Mouse (Mus musculus) cerebellum, postnatal 14 days (tissue): ENCODE results near the gene Gm17359.

Experiments used
- DNase-seq, 2 experiments: peaks; one replicate each; pipeline ENCODE4 v3.0.0; 2021; ENCODE audit warnings: mixed read lengths in 2 of 2

Gene Gm17359

GRCm38 (mm10) chr3:79336044-79336766 is at the start of gene Gm17359:
TSS of gene Gm17359 (plus strand) at chr3:79336661.
- DNase-seq: no peak

- peak; percentile 93 to 96 for DNase-seq
Measured at GRCm38 (mm10) chr3:79287108-79287576, 49.3 kb upstream of the Gm17359 start.

- DNase-seq: peak in 1 of 2 experiments; percentile 24
Measured at GRCm38 (mm10) chr3:79287699-79288458, 48.6 kb upstream of the Gm17359 start.

- no peak for DNase-seq
Measured at GRCm38 (mm10) chr3:79289050-79289449, 47.4 kb upstream of the Gm17359 start.

- DNase-seq: no peak
Measured at GRCm38 (mm10) chr3:79293023-79293422, 43.4 kb upstream of the Gm17359 start.

DNA sequence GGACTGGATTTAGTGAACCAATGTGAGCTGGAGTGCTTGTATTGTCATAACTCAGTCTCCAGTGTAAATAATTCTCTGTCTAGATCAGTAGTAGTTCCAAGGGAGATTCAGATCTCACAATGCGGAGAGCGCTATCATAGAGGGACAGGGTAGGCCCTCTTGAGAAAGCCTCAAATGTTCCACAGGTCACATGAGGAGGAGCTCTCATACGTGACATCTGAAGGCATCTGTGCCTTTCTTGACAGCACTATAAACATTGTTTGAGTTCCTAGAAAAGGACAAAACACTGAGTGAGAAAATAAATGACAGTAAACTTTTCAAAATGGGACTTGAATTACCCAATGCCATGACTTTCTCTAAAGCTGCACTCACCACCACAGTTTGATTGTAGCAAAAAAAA is 41.8 kb upstream of the Gm17359 start:
- no peak for DNase-seq

- no peak for DNase-seq
Measured at GRCm38 (mm10) chr3:79296049-79296448, 40.4 kb upstream of the Gm17359 start.

GRCm38 (mm10) chr3:79296586-79296985 is 39.9 kb upstream of the Gm17359 start:
- DNase-seq: no peak

DNA sequence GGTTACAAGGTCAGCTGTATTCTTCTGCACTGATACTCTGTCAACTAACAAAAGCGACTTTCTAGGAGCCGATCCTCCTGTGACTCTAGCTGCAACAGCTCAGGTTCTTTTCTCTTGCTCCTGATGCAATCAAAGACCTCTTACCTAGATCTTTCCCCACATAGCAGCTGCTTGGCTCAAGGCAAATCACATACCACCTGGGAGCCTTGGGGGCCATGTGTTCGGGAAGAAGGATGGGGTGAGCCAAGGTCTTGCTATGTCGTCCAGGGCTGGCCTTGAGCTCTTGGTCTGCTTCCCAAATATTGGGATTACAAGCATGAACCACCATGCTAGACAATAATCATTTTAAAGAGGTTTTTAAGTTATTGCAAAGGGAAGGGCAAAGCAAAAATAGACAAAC is 39.2 kb upstream of the Gm17359 start:
- DNase-seq: no peak

DNA sequence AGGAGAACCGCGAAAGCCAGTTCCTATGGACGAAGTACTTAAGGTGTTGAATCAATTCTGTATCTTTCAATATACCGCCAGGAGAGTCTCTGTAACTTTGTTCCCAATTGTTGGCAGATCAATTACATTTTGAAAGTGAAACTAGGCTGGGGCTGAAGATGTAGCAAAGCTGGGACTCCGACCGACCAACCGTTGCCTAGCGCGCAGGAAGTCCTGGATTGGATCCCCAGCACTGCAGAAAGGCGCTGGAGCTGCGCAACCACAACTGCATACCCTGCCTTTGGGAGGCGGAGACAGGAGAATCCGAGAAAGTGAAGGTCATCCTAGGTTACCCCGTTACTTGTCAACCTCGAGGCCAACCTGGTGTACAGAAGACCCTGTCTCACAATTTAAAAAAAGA is 37.1 kb upstream of the Gm17359 start:
- no peak for DNase-seq

GRCm38 (mm10) chr3:79308605-79309004 is 27.9 kb upstream of the Gm17359 start:
- no peak for DNase-seq

DNA sequence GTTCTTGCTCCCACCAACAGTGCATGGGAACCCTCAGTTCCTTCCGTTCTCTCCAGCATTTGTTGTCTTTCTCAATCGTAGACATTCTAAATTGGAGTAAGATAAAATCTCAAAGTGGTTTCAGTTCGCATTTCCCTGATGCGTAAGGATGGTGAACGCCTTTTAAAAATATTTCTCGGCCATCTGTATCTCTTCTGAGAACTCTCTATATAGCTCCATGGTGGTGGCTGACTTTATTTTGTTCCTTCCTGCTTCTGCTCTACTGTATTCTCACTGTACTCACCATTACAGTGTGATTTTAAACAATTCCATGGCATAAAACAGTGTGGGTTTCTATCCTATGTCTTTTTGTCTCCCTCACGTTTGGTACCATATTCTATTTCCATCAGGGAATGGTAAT is 26.3 kb upstream of the Gm17359 start:
- no peak for DNase-seq

GRCm38 (mm10) chr3:79311895-79312294 is 24.6 kb upstream of the Gm17359 start:
- no peak for DNase-seq

DNA sequence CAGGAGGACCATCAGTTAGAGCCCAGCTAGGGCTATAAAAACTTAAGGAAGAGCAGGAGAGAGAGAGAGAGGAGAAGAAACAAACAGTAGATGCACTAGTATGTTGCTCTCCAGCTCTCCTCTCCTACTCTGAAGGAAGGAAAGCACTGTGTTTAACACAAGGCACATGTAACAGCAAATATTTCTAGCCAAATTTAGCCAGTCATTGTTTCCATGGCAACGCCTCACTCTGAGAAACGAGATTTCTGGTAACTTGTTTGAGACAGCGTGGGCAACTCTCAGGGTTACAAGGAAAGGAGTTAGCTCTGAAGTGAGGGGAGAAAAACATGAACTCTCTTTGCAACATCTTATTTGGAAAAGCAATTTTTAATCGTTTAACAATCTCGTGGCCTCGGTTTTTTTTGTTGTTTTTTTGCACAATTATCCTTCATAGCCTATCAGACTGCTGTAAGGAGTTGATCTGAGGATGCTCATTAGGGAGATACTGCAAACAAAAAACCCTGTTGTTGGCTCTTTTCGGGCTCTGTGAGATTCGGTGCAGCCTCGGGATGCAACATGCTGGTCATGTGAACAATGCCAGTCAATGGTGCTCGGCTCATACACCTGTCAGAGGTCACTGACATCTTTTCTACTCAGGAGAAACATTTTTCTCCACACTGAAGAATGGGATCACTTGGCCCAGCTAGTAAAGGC is 22.3 kb upstream of the Gm17359 start:
- DNase-seq: peak; percentile 15 to 19

DNA sequence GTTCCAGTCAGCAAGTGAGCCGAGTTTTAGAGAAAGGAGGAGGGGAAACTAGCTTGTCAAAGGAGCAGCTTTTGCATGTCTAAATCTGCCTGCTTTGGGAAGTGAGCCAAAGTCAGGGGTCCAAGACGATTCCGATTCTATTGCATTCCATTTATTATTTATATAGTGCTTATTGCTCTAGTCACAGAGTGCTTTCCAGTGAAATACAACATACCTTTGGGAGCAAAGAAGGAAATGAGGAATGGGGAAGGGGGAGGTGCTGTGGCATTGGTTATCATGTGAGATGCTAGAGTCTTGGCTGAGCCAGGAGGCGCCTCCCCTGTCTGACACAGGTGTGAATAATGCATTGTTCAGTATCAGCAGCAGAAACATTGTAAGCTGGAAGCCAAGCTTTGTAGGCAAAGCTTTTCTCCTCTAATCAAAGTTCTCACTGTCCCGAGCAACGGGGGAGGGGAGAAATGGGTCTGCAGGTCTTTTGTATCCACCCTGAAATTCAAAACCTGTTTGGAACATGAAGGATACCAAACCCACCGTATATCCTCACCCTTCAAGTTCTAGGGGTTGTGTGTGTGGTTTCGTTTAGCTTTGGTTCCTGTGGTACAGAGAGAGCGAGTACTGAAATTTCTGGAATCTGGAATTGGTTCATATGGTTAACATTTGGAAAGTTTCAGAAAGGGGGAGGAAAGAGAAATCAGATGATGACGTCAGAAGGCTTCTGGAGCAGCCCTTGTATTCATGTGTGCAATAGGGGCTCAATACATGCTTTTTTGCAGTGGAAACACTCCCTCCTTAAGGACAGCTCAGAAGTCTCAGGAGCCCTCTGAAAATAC is 11.5 kb upstream of the Gm17359 start:
- DNase-seq: no peak

- peak in 1 of 2 experiments; percentile 10 for DNase-seq
Measured at GRCm38 (mm10) chr3:79329691-79330315, 6.7 kb upstream of the Gm17359 start.

- peak; percentile 15 to 47 for DNase-seq
Measured at GRCm38 (mm10) chr3:79333051-79333450, 3.4 kb upstream of the Gm17359 start.

GRCm38 (mm10) chr3:79333643-79334200 is 2.7 kb upstream of the Gm17359 start:
- no peak for DNase-seq

- DNase-seq: no peak
Measured at GRCm38 (mm10) chr3:79340737-79341136, 4.3 kb downstream of the Gm17359 start.

DNA sequence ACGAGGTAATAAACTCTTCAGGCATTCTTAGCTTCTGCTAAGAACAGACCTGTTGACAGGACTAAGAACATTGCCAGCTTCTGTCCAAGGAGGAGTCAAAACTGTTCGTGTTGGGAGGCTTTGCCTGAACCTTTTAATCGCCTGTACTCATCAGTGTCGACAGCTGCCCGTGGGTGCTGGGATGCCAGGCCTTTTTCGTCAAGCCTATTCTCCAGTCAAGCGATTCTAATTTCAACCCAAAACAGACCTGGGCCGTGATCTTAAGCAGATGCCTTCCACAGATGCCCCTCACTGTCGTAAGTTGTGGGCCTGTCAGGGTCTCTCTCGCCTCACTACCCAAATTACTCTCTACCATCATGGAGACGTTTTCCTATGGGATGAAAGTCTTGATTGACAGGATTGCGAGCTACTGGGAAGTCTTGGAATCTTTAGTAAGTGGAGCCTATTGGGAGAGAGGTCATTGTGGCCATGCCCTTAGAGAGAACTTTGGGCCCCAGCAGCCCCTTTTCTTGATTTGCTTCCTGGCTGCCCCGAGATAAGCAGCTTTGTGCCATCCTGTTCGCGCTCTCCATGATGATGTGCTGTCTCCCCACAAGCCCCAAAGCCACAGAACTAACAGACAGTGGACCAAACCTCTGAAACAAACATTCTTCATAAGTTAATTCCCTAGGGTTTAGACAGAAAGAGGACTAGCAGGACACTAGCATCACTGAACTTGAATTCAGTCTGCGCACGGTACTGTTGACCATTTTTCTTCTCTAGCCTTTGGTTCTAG is 6.7 kb downstream of the Gm17359 start:
- DNase-seq: no peak

GRCm38 (mm10) chr3:79349311-79349710 is 12.8 kb downstream of the Gm17359 start:
- no peak for DNase-seq
